Comparison of ENCODE assay signal across 8 mouse cellular contexts in the genomic region with DNA sequence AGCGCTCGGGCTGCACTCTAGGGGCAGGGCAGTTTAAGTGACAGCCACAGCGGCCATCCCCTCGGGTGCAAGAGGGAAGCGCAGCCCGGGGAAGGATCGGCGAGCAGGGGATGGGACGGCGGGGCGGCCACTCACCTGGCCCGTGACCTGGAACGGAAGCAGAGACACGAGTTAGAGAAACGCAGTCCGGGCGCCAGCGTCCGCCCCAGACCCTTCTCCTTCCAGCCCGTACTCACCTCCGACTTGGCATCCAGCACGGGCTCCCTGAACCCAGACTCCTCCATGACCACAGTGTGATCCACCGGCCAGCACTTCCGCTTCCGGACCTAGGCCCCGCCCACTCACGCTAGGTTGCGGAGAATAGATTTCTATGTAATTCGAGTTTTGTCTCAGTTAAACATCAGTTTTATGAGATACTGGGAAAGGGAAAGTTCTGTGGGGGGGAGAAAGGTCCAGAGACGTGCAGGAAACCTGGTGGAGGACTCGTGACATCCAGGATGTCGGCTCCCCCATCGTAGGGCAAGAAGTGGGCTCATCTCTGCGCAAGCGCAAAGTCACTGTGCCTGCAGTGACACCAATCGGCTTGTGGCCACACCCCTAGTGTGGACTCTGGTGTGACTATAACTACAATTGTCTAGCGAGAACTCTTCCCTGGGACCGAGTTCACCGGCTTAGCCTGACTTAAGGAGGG. TPM values are rescaled to one million over a fixed set of nuclear protein-coding genes. Genes with fewer than 3 reads are reported as not detected.
DNase-seq lines count a peak whose midpoint lies in the region; ATAC-seq and TF ChIP-seq lines count a peak whose summit lies in the region.

Gene Commd6 (minus strand): TSS at position 534 of the 691 bp plus-strand sequence.

- WGBS in hindbrain, embryonic 10.5 days: under 1% methylated on average over 39 of the region's 39 CpGs
- 1% methylated on average over 39 of the region's 39 CpGs for WGBS in lung, postnatal 0 days

- no peaks in the 10 kb centered on the region for H3K27me3 ChIP-seq in hindbrain, embryonic 10.5 days (ENCODE audit: insufficient read depth, poor library complexity, severe bottlenecking)
- H3K27me3 ChIP-seq in lung, postnatal 0 days (replicated peaks; ENCODE audit: insufficient read depth, low read length): no peaks in the 10 kb centered on the region

- TF ChIP-seq CTCF in lung, postnatal 0 days (IDR thresholded peaks at IDR 0.05): peak; percentile 42

- peak within 1 kb of the TSS; percentile 58 for H3K9ac ChIP-seq in lung, postnatal 0 days (replicated peaks; ENCODE audit: low read depth)

- H3K36me3 ChIP-seq in hindbrain, embryonic 10.5 days: peaks cover 8% of the 10 kb centered on the region
- H3K36me3 ChIP-seq in lung, postnatal 0 days (ENCODE audit: insufficient read depth, low read length): no peaks in the 10 kb centered on the region

- H3K9me3 ChIP-seq in hindbrain, embryonic 10.5 days: no peaks in the 10 kb centered on the region
- no peaks in the 10 kb centered on the region for H3K9me3 ChIP-seq in lung, postnatal 0 days (ENCODE audit: low read length)

- peak within 1 kb of the TSS; percentile 67 for H3K4me3 ChIP-seq in hindbrain, embryonic 10.5 days
- peak within 1 kb of the TSS; percentile 87 for H3K4me3 ChIP-seq in lung, postnatal 0 days (ENCODE audit: low read depth, low read length)

- peak; percentile 90 for DNase-seq in MEL-GATA-1-ER (ENCODE audit: extremely low read depth, low read depth)
- peak; percentile 89 for DNase-seq in cerebellum, adult 8-10 months
- peak; percentile 91 for DNase-seq in hindbrain, embryonic 10.5 days (ENCODE audit: low spot score)
- DNase-seq in layer of hippocampus, adult 9-11 months: peak; percentile 95
- DNase-seq in lung, postnatal 0 days (ENCODE audit: low spot score): peak; percentile 96
- peak; percentile 79 for DNase-seq in ovary, postnatal 14 days (ENCODE audit: low spot score)
- DNase-seq in thymus, postnatal 14 days: peak; percentile 90

- H3K27ac ChIP-seq in hindbrain, embryonic 10.5 days: peak within 1 kb of the TSS; percentile 93
- peak within 1 kb of the TSS; percentile 78 for H3K27ac ChIP-seq in lung, postnatal 0 days (ENCODE audit: low read length)

- peak within 1 kb of the TSS; percentile 69 for H3K4me2 ChIP-seq in lung, postnatal 0 days (replicated peaks; ENCODE audit: low read depth, low read length)

- peaks cover 8% of the 10 kb centered on the region for H3K4me1 ChIP-seq in hindbrain, embryonic 10.5 days (replicated peaks)
- no peaks in the 10 kb centered on the region for H3K4me1 ChIP-seq in lung, postnatal 0 days (ENCODE audit: insufficient read depth, low read depth, low read length)

- peak; percentile 99 for ATAC-seq in frontal cortex, adult (ENCODE audit: low TSS enrichment)
- ATAC-seq in lung, postnatal 0 days: peak; percentile 97

- TF ChIP-seq EP300 in lung, postnatal 0 days (IDR thresholded peaks at IDR 0.05): 0 out of 2 replicates have a peak, but pooled peaks have one; percentile 10

RNA-seq across cellular contexts. Expression of gene Commd6, which starts in this region (rescaled TPM):
- 112 and 119 TPM in 2 replicates for polyA plus RNA-seq in hindbrain, embryonic 10.5 days (2016; fragmentation: Nextera tagmentation; extraction: Ambion mirVana)
- polyA plus RNA-seq in lung, postnatal 0 days (2015; fragmentation: Nextera tagmentation; extraction: Ambion mirVana): 86.3 and 88.5 TPM in 2 replicates

Comparison
In these comparisons a context has a peak if more than half of its experiments do, and no peak if none do; other contexts are left out.
1. Peak in every context shown above with its lines: DNase-seq, ATAC-seq, H3K4me3 ChIP-seq and H3K27ac ChIP-seq.